Mouse (Mus musculus) Patski (cell line): Measurements from ENCODE around the gene Hist1h4n. TPM values are rescaled to one million over a fixed set of nuclear protein-coding genes. Genes with fewer than 3 reads are reported as not detected.
"Not testable (repeated sequence)": the region's sequence is repeated elsewhere in the genome, so short reads cannot be mapped to it uniquely, and the experiment has no call there.

Experiments used
- ATAC-seq: fragments of 100-300 bp; one replicate; pipeline ENCODE4 v1.8.0; 2021
- CTCF ChIA-PET: fragments of 350-600 bp; sonication (Branson Sonifier 250); formaldehyde crosslinking; loops from one replicate; lab custom pipeline; 2022; ENCODE audit warnings: inconsistent platforms; lab: Charles Lee
- POLR2A ChIA-PET: fragments of 350-600 bp; sonication (Branson Sonifier 250); formaldehyde crosslinking; loops from one replicate; lab custom pipeline; 2022; ENCODE audit warnings: antibody characterized with exemption, inconsistent platforms; lab: Charles Lee
- DNase-seq: peaks from one replicate; pipeline ENCODE4 v3.0.0-alpha.2; 2011; ENCODE audit warnings: low read depth, low spot score
- H3K27me3 ChIP-seq: fragments of 371-371 bp; one replicate; pipeline ENCODE4 v1.5.1; 2021
- CTCF ChIP-seq: fragments of 100-300 bp; IDR thresholded peaks from one replicate; pipeline ENCODE4 v1.5.1; 2021
- in situ Hi-C: fragments of 300-500 bp; cut with MboI; formaldehyde crosslinking; loops from 3 replicates; pipeline ENCODE4 v1.11.1; 2018; ENCODE audit warnings: low pct_unique_long_range_greater_than_20kb, mixed read lengths
- polyA plus RNA-seq: library from polyadenylated mRNA; unstranded; gene quantifications from one replicate; pipeline ENCODE4 v1.2.3, GENCODE M21; 2021

Hist1h4n gene
- polyA plus RNA-seq, 1 experiment from 2014 or later: not detected

DNA sequence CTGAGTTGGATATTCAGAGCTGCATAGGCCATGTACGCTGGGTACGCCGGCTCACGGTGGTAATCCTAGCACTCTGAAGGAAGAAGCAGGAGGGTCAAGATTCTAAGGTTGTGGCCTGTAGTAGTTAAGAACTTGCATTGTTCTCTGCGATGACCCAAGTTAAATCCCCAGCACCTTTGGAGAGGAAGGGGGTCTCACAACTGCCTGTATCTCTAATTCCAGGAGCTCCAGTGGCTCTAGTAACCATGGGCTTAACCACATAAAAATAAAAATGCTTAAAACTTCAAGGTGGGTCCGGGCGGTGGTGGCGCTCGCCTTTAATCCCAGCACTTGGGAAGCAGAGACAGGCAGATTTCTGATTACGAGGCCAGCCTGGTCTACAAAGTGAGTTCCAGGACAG is 1.7 kb downstream of the Hist1h4n start:
- in situ Hi-C loops: no loop called here
- DNase-seq (no peak), ATAC-seq (no peak)
- no peaks in the 10 kb centered on the region for H3K27me3 ChIP-seq
- CTCF ChIA-PET: no interaction called here
- POLR2A ChIA-PET: no interaction called here
- TF ChIP-seq CTCF: no peak

DNA sequence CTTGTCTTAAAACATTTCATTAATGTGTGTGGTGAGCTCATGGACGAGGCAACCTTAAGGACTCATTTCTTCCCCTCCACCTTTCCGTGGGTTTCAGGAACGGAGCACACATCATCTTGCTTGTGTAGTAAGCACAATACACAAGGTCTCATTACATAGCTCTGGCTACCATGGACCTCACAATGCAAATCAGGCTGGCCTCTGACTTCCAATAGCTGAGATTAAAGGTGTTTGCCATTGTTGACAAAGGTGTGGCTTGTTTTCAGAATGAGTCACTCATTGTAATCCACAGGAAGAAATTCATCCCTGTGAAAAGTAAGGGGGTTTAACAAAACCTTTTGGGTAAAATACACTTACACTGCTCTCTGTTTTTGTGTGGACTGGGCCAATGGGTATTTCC is 3.5 kb downstream of the Hist1h4n start:
- ChIA-PET CTCF (no interaction called here), POLR2A (no interaction called here)
- TF ChIP-seq CTCF: no peak
- in situ Hi-C loops: no loop called here
- no peaks in the 10 kb centered on the region for H3K27me3 ChIP-seq
- ATAC-seq (no peak), DNase-seq (no peak)

DNA sequence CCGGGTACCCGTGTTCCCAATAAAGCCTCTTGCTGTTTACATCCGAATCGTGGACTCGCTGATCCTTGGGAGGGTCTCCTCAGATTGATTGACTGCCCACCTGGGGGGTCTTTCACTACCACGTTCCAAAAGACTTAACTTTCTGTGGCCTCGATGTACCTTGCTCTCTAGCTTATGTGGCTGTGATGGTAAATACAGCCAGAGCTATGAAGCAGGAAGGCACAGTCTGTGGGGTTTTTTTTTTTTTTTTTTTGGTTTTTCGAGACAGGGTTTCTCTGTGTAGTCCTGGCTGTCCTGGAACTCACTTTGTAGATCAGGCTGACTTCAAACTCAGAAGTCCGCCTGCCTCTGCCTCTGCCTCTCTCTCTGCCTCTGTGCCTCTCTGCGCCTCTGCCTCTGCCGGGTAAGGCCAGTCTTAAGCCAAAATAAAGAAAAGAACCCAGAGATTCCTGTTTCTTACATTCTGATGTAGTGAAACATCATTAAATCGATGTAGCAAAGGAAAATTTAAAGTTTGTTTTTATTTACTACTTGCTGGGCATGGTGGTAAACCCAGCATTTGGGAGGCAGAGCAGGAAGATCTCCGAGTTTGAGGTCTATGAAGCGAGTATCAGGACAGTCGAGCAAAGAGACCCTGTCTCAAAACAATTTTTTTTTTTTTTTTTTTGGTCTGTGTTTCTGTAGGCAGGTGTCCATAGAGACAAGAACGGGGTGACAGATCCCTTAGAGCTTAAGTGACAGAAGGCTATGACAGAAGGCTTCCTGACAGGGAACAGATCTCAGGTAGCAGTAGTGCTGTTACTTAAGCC is 11.7 kb downstream of the Hist1h4n start:
- ATAC-seq, CTCF ChIA-PET, POLR2A ChIA-PET, H3K27me3 ChIP-seq, DNase-seq, in situ Hi-C loops: not testable (repeated sequence)

DNA sequence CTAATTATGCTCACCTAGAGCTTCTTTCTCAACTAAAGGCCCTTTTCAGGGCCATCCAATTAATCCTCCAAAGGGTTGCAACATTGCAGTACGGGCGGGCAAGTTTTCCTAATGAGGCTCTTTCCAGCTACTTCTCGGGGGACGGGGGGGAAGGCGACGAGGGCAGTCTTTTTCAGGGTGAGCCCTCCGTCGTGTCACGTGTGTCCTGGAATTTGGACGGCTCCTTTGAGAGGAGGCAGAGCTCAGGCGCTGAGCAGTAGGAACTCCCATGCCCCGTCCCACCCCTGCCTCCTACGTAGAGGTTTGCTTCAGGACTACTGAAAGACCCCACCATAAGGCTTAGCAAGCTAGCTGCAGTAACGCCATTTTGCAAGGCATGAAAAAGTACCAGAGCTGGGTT is 19.9 kb downstream of the Hist1h4n start:
- H3K27me3 ChIP-seq: not testable (repeated sequence)

DNA sequence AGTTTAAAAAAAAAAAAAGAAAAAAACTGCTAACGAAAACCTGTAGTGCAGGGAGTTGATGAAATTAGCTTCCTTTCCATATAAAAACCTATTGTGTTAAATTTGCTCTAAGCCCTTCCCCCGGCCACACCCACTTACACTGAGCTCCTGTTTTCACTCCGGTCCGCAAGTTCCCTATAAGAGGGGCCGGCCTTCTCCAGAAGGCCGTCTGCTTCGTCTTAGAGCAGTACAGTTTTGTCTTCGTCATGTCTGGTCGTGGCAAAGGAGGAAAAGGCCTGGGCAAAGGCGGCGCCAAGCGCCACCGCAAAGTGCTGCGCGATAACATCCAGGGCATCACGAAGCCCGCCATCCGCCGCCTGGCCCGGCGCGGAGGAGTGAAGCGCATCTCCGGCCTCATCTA is 20.5 kb downstream of the Hist1h4n start, which contains the start of gene Hist1h4m:
Gene Hist1h4m (plus strand): TSS at position 208 of the 400 bp plus-strand sequence.
- DNase-seq, POLR2A ChIA-PET, H3K27me3 ChIP-seq, in situ Hi-C loops, CTCF ChIA-PET, ATAC-seq: not testable (repeated sequence)

More for the DNA sequence above, 19.9 kb downstream of the Hist1h4n start:
- POLR2A ChIA-PET, ATAC-seq, CTCF ChIA-PET, in situ Hi-C loops, DNase-seq: not testable (repeated sequence)

GRCm38 (mm10) chr13:21811074-21811473 is 20.9 kb downstream of the Hist1h4n start:
- in situ Hi-C loops, ATAC-seq, CTCF ChIA-PET, POLR2A ChIA-PET, H3K27me3 ChIP-seq, DNase-seq: not testable (repeated sequence)

DNA sequence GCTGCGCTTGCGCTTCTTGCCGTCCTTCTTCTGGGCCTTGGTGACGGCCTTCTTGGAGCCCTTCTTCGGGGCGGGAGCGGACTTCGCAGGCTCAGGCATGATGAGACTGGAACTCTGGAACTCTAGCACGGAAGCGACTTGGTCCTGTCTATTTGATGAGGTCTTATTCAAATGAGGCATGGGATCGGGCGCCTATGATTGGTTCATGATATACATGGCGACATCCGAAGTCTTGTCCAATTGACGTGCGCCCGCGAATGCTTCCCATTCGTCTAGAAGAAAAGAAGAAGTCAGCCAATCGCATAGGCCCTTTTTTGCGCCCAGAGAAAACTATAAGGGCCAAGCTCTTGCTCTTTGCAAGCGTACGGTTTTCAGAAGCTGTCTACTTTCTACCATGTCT is 21.9 kb downstream of the Hist1h4n start, which contains the start of the genes Hist1h2bq and Hist1h2ao:
Gene Hist1h2bq (minus strand): TSS at position 125 of the 400 bp plus-strand sequence.
Gene Hist1h2ao (plus strand): TSS at position 393 of the 400 bp plus-strand sequence.
- peak; percentile 97 for ATAC-seq
- POLR2A ChIA-PET, DNase-seq, CTCF ChIA-PET, in situ Hi-C loops, H3K27me3 ChIP-seq: not testable (repeated sequence)

DNA sequence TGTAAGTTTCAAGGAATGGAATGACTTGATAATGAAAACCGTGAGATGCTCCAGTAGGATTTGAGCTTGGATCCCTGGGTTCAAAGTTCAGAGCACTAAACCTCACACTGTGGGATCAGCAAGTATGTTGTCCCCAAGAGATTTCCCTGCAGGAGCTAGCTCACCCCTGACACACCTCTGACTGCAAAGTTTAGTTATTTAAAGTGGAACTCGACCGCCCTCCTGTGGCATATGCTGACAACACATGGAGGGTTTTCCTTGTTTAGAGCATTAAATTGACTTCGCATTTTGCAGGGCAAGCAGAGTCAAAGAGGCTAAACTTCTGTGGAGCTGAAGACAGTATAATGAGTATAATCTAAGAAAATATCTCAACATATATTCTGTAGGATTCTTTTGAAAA is 28.9 kb downstream of the Hist1h4n start:
- H3K27me3 ChIP-seq, CTCF ChIA-PET, POLR2A ChIA-PET, DNase-seq, in situ Hi-C loops: not testable (repeated sequence)
- peak; percentile 78 for ATAC-seq

GRCm38 (mm10) chr13:21797163-21797562 is 34.8 kb downstream of the Hist1h4n start:
- peak; percentile 26 for ATAC-seq
- DNase-seq, POLR2A ChIA-PET, CTCF ChIA-PET, H3K27me3 ChIP-seq: not testable (repeated sequence)
- in situ Hi-C loops: loop anchor here (25.0 kb wide), 1 partner anchor 1965 kb away; the partner anchor contains the start of genes Hist1h1a, Hist1h2ab, Hist1h3a and Hist1h3b

DNA sequence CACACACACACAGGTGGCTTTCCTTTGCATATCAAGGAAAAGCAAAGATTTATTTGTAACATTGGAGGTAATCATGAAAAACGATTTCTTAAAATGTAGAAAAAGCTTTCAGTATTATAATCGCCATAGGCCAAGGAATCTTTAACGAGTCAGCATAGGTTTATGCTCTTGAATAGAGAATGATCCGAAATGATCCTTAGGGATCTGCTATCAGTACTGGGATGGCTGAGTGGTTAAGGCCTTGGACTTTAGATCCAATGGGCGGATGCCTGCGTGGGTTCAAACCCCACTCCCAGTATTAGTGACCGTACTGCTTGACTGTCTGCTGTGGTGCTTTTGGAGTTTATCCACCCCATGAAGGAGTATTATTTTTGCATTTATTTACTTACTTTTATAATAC is 36.4 kb downstream of the Hist1h4n start:
- in situ Hi-C loops: loop anchor here (25.0 kb wide), 1 partner anchor 1967 kb away; the partner anchor contains the start of genes Hist1h1a, Hist1h2ab, Hist1h3a and Hist1h3b
- ATAC-seq (no peak), DNase-seq (no peak)
- H3K27me3 ChIP-seq: no peaks in the 10 kb centered on the region
- ChIA-PET CTCF (no interaction called here), POLR2A (no interaction called here)
- no peak for TF ChIP-seq CTCF

GRCm38 (mm10) chr13:21790601-21791283 is 41.3 kb downstream of the Hist1h4n start:
- ChIA-PET POLR2A (no interaction called here), CTCF (no interaction called here)
- ATAC-seq: no peak
- H3K27me3 ChIP-seq: no peaks in the 10 kb centered on the region
- in situ Hi-C loops: loop anchor here (25.0 kb wide), 1 partner anchor 1972 kb away; the partner anchor contains the start of genes Hist1h1a, Hist1h2ab, Hist1h3a and Hist1h3b
- no peak for TF ChIP-seq CTCF
- DNase-seq: no peak
